Mouse (Mus musculus) kidney, adult 2 months (tissue): Measurements from ENCODE around the gene Ddx54. TPM values are rescaled to one million over a fixed set of nuclear protein-coding genes. Genes with fewer than 3 reads are reported as not detected.

Source experiments
- DNase-seq: peaks from one replicate; pipeline ENCODE4 v3.0.0; 2021
- H3K27ac ChIP-seq: fragments of 200-500 bp; 2 replicates; pipeline ENCODE4 v1.5.1; 2012; ENCODE audit warnings: low read depth, low read length, control low read depth, inconsistent platforms; ENCODE audit not compliant: insufficient read depth
- H3K27me3 ChIP-seq: fragments of 200-500 bp; replicated peaks from 2 replicates; pipeline ENCODE4 v1.6.1; 2012; ENCODE audit warnings: mild to moderate bottlenecking, moderate library complexity, low read length, inconsistent platforms; ENCODE audit not compliant: control insufficient read depth, insufficient read depth
- H3K36me3 ChIP-seq: fragments of 200-500 bp; 2 replicates; pipeline ENCODE4 v1.6.1; 2012; ENCODE audit warnings: mild to moderate bottlenecking, moderate library complexity, low read length, inconsistent platforms; ENCODE audit not compliant: control insufficient read depth, insufficient read depth
- H3K4me1 ChIP-seq: fragments of 200-500 bp; 2 replicates; pipeline ENCODE4 v1.6.1; 2011; ENCODE audit warnings: low read length; ENCODE audit not compliant: control insufficient read depth, insufficient read depth
- H3K4me3 ChIP-seq: fragments of 200-500 bp; 2 replicates; pipeline ENCODE4 v1.5.1; 2011; ENCODE audit warnings: mild to moderate bottlenecking, low read depth, low read length, control low read depth; ENCODE audit not compliant: insufficient read depth
- CTCF ChIP-seq: fragments of 200-500 bp; conservative IDR thresholded peaks from 2 replicates; pipeline ENCODE4 v1.5.1; 2011; ENCODE audit warnings: low read depth, mild to moderate bottlenecking, control low read depth, low read length, moderate library complexity, mixed read lengths; ENCODE audit not compliant: insufficient read depth, insufficient read length
- POLR2A ChIP-seq: fragments of 200-500 bp; IDR thresholded peaks from one replicate; pipeline ENCODE4 v1.6.1; 2011; ENCODE audit warnings: low read depth, low read length, control low read depth
- WGBS: fragments of 180-500 bp; shearing (Covaris S2); methylation state at CpG from one replicate; pipeline ENCODE4 v1.1.7; 2018; 5-methylcytosine and 5-hydroxymethylcytosine counted together
- polyA plus RNA-seq: library from polyadenylated mRNA; depleted of rRNA; stranded (reverse); fragments of >200 nt; gene quantifications from 2 replicates; pipeline ENCODE4 v1.2.3, GENCODE M21; 2012

The Ddx54 gene
- polyA plus RNA-seq, 1 experiment = 29.3 TPM

GRCm38 (mm10) chr5:120576781-120577301 lies 35.7 kb upstream of the Ddx54 start:
- no peaks in the 10 kb centered on the region for H3K27me3 ChIP-seq
- H3K27ac ChIP-seq = no peak overlapping the region
- WGBS = 56% methylated on average over 11 of the region's 11 CpGs
- no peaks in the 10 kb centered on the region; the same call in 1 of the 2 replicates for H3K36me3 ChIP-seq
- TF ChIP-seq POLR2A = no peak
- no peak for TF ChIP-seq CTCF
- no peak for DNase-seq
- H3K4me1 ChIP-seq = peaks cover 49% of the 10 kb centered on the region
- no peak overlapping the region for H3K4me3 ChIP-seq

- DNase-seq = peak; percentile 76
- TF ChIP-seq POLR2A (no peak), CTCF (0 out of 2 replicates have a peak, but pooled peaks have one; percentile 22)
Measured at GRCm38 (mm10) chr5:120577935-120578441, 34.6 kb upstream of the Ddx54 start.

GRCm38 (mm10) chr5:120578504-120579081 lies 33.9 kb upstream of the Ddx54 start:
- peaks cover 3% of the 10 kb centered on the region for H3K36me3 ChIP-seq
- 29% methylated on average over 12 of the region's 12 CpGs for WGBS
- H3K27me3 ChIP-seq = no peaks in the 10 kb centered on the region
- TF ChIP-seq CTCF = no peak
- TF ChIP-seq POLR2A = no peak
- H3K27ac ChIP-seq = no peak overlapping the region
- DNase-seq = peak; percentile 83
- H3K4me3 ChIP-seq = no peak overlapping the region
- H3K4me1 ChIP-seq = peaks cover 48% of the 10 kb centered on the region

More at GRCm38 (mm10) chr5:120577935-120578441, 34.6 kb upstream of the Ddx54 start:
- Histone ChIP-seq H3K27ac (no peak overlapping the region), H3K27me3 (no peaks in the 10 kb centered on the region), H3K4me1 (peaks cover 48% of the 10 kb centered on the region), H3K4me3 (no peak overlapping the region), H3K36me3 (no peaks in the 10 kb centered on the region; the same call in 1 of the 2 replicates)
- 36% methylated on average over 10 of the region's 10 CpGs for WGBS

- Histone ChIP-seq H3K4me3 (no peak overlapping the region), H3K27me3 (no peaks in the 10 kb centered on the region), H3K27ac (peak overlapping the region; percentile 88), H3K36me3 (peaks cover 3% of the 10 kb centered on the region), H3K4me1 (peaks cover 48% of the 10 kb centered on the region)
- WGBS = 11% methylated on average over 26 of the region's 26 CpGs
- TF ChIP-seq POLR2A (no peak), CTCF (no peak)
- peak; percentile 85 for DNase-seq
Measured at GRCm38 (mm10) chr5:120579211-120579897, 33.2 kb upstream of the Ddx54 start.

- TF ChIP-seq POLR2A (no peak), CTCF (no peak)
- Histone ChIP-seq H3K4me3 (no peak overlapping the region), H3K27me3 (no peaks in the 10 kb centered on the region), H3K27ac (peak overlapping the region; percentile 88), H3K36me3 (peaks cover 5% of the 10 kb centered on the region), H3K4me1 (peaks cover 52% of the 10 kb centered on the region)
- DNase-seq = peak; percentile 60
- WGBS = 56% methylated on average over 26 of the region's 26 CpGs
Measured at GRCm38 (mm10) chr5:120579898-120580626, 32.5 kb upstream of the Ddx54 start.

GRCm38 (mm10) chr5:120582002-120582401 lies 30.5 kb upstream of the Ddx54 start:
- H3K27me3 ChIP-seq = no peaks in the 10 kb centered on the region
- TF ChIP-seq CTCF = no peak
- no peak for TF ChIP-seq POLR2A
- peaks cover 59% of the 10 kb centered on the region for H3K4me1 ChIP-seq
- 44% methylated on average over 9 of the region's 9 CpGs for WGBS
- H3K36me3 ChIP-seq = peaks cover 5% of the 10 kb centered on the region
- no peak overlapping the region for H3K4me3 ChIP-seq
- peak overlapping the region; percentile 87 for H3K27ac ChIP-seq
- peak; percentile 92 for DNase-seq

GRCm38 (mm10) chr5:120583511-120583910 lies 29.0 kb upstream of the Ddx54 start:
- peak overlapping the region; percentile 14; the same call in 1 of the 2 replicates for H3K27ac ChIP-seq
- no peaks in the 10 kb centered on the region for H3K27me3 ChIP-seq
- H3K36me3 ChIP-seq = peaks cover 5% of the 10 kb centered on the region
- no peak for TF ChIP-seq POLR2A
- no peak for TF ChIP-seq CTCF
- no peak for DNase-seq
- H3K4me1 ChIP-seq = peaks cover 52% of the 10 kb centered on the region
- WGBS = 80% methylated on average over 4 of the region's 4 CpGs
- H3K4me3 ChIP-seq = no peak overlapping the region
